Mouse (Mus musculus): ENCODE results near the gene Itga7. TPM values are rescaled to one million over a fixed set of nuclear protein-coding genes. Genes with fewer than 3 reads are reported as not detected.

Gene Itga7
- polyA plus RNA-seq, 1 experiment from 2014 or later, result 2.1 TPM

DNA sequence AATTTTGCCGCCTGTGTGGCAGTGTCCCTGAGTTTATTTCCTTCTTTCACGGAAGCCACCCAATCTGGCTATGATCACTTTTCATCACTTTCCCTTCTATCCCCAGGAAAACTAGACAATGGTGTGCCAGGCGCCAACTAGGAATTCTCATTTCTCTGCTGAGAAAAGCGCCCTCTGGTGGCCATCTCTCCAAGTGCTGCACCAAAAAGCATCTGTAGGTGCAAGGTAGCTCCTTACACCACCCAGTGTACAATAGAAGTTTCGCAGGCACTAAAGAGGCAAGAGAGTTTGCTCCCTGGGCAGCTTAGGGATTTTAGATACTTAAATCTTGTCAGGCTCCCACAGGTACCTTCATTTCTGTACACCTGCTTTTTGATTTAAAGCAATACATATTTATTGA, 20.4 kb upstream of the Itga7 start:
- Histone ChIP-seq H3K27ac (replicated peaks) (no peak overlapping the region), H3K4me1 (peaks cover 12% of the 10 kb centered on the region; the same call in 1 of the 2 replicates), H3K9me3 (no peaks in the 10 kb centered on the region), H3K4me3 (no peak overlapping the region), H3K4me2 (replicated peaks) (no peak overlapping the region), H3K27me3 (peaks cover 9% of the 10 kb centered on the region), H3K9ac (replicated peaks) (no peak overlapping the region), H3K36me3 (peaks cover 11% of the 10 kb centered on the region; the same call in 1 of the 2 replicates)
- 6% methylated on average over 5 of the region's 5 CpGs for WGBS
- ATAC-seq (ENCODE audit: low FRiP score, low read depth), result peak; percentile 28; the same call in 1 of the 2 replicates

DNA sequence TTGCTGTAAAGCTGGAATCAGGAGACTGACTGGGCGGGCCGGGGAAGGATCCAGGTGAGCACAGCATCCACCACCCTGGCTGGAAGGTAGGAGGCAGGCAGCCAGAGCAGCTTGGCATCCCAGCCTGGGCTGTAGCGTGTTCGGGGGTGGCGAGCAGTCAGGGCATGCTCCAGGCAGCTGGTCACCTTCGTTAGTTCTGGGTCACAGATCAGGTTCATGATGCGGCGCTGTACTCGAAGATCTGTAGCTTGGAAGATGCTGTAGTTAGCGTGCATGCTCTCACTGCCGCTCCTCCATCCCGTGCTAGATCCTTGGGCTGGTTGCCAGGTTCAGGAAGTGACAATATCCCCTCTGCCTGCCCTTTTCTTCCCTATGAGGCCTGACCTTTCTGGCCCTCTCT, 19.9 kb upstream of the Itga7 start:
- Histone ChIP-seq H3K27ac (replicated peaks) (no peak overlapping the region), H3K4me2 (replicated peaks) (no peak overlapping the region), H3K9ac (replicated peaks) (no peak overlapping the region), H3K9me3 (no peaks in the 10 kb centered on the region), H3K27me3 (peaks cover 5% of the 10 kb centered on the region; the same call in 1 of the 2 replicates), H3K4me1 (peaks cover 12% of the 10 kb centered on the region; the same call in 1 of the 2 replicates), H3K4me3 (no peak overlapping the region), H3K36me3 (peaks cover 11% of the 10 kb centered on the region; the same call in 1 of the 2 replicates)
- WGBS, result 79% methylated on average over 12 of the region's 12 CpGs
- ATAC-seq (ENCODE audit: low FRiP score, low read depth), result no peak

DNA sequence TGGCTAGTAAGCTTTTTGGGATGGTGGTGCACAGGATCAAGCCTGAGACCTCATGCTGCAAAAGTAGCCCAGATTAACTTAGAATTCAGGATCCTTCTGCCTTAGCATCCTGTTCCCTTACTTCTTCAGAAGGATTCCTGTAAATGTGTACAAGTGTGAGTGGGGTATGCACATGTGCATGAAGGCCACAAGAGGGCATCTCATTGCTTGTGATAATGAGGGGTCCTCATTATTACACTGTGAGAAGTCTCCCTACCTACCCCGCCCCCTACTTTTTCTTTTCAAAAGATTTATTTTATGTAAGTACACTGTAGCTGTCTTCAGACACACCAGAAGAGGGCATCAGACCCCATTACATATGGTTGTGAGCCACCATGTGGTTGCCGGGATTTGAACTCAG, 18.1 kb upstream of the Itga7 start:
- Histone ChIP-seq H3K4me1 (peaks cover 12% of the 10 kb centered on the region; the same call in 1 of the 2 replicates), H3K4me2 (replicated peaks) (no peak overlapping the region), H3K36me3 (peaks cover 11% of the 10 kb centered on the region; the same call in 1 of the 2 replicates), H3K4me3 (no peak overlapping the region), H3K9ac (replicated peaks) (no peak overlapping the region), H3K27ac (replicated peaks) (no peak overlapping the region), H3K9me3 (no peaks in the 10 kb centered on the region), H3K27me3 (0 out of 2 replicates have a peak, but pooled peaks cover 3% of the 10 kb centered on the region)
- ATAC-seq (ENCODE audit: low FRiP score, low read depth), result no peak
- WGBS, result 95% methylated on average over 2 of the region's 2 CpGs

DNA sequence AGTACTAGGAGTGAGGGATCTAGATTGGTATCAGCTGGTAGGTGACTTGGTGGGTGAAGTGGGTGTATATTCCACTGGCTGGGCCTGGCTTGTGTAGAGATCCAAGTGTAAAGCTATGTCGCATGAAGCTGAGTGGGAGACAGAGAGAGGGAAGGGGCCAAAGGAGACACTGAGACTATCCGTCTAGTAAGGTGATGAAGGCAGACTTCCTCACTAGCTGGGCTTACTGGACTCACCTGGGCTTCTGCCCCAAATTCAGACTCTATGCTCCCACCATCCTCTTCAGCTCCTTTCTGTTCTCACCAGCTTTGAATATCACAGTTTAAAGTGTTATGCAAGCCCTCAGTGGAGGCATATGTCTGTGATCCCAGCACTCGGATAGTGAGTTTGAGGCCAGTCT, 17.0 kb upstream of the Itga7 start:
- H3K4me2 ChIP-seq (replicated peaks), result no peak overlapping the region
- WGBS, result 99% methylated on average over 3 of the region's 3 CpGs
- H3K9ac ChIP-seq (replicated peaks), result no peak overlapping the region
- H3K4me1 ChIP-seq, result peaks cover 12% of the 10 kb centered on the region; the same call in 1 of the 2 replicates
- no peak overlapping the region for H3K4me3 ChIP-seq
- 0 out of 2 replicates have a peak, but pooled peaks cover 3% of the 10 kb centered on the region for H3K27me3 ChIP-seq
- no peaks in the 10 kb centered on the region for H3K9me3 ChIP-seq
- H3K36me3 ChIP-seq, result peaks cover 11% of the 10 kb centered on the region; the same call in 1 of the 2 replicates
- no peak for ATAC-seq (ENCODE audit: low FRiP score, low read depth)
- H3K27ac ChIP-seq (replicated peaks), result no peak overlapping the region

DNA sequence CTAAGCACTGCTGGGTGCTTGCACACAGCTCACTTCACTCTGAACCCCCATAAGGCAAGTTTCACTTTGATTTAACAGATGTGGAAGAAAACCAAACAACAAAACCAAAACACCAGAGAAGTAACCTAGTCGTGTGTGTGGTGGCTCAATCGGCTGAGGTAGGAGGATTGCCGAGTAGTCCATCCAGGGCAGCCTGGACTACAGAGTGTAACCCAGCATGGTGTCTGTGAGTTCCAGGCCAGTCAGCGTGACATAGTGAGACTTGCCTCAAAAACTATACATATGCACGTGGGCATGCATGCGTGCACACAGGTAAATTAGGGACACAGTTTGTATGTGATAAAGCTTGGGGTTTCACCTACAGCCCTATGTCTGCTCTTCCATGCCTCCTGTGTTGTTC, 16.2 kb upstream of the Itga7 start:
- Histone ChIP-seq H3K27me3 (0 out of 2 replicates have a peak, but pooled peaks cover under 1% of the 10 kb centered on the region), H3K36me3 (peaks cover 11% of the 10 kb centered on the region; the same call in 1 of the 2 replicates), H3K27ac (replicated peaks) (no peak overlapping the region), H3K9ac (replicated peaks) (no peak overlapping the region), H3K9me3 (no peaks in the 10 kb centered on the region), H3K4me1 (peaks cover 19% of the 10 kb centered on the region), H3K4me3 (no peak overlapping the region), H3K4me2 (replicated peaks) (no peak overlapping the region)
- ATAC-seq (ENCODE audit: low FRiP score, low read depth), result no peak
- WGBS, result 93% methylated on average over 6 of the region's 6 CpGs

DNA sequence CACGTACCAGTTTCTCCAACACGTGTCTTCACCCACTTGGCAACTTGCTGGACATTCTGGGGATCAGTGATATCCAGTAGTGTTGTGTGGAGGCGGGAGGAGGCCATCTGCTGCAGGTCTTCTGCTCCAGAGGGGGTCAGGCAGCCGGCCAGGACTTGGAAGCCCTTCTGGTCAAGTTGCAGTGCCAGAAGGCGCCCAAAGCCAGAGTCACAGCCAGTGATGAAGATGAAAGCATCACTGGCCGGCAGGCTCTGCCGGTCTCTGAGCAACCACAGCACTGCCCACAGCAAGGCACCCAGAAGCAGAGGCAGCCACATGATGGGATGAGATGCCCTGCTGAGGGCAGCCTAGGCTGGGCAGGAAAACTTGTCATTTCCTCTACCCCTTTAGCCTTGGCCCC, 15.4 kb upstream of the Itga7 start:
- Histone ChIP-seq H3K36me3 (peaks cover 11% of the 10 kb centered on the region; the same call in 1 of the 2 replicates), H3K9me3 (no peaks in the 10 kb centered on the region), H3K9ac (replicated peaks) (0 out of 2 replicates have a peak overlapping the region, but pooled peaks have one; percentile 2), H3K4me1 (peaks cover 24% of the 10 kb centered on the region), H3K27me3 (no peaks in the 10 kb centered on the region), H3K4me2 (replicated peaks) (no peak overlapping the region), H3K27ac (replicated peaks) (no peak overlapping the region), H3K4me3 (no peak overlapping the region)
- WGBS, result 79% methylated on average over 7 of the region's 7 CpGs
- no peak for ATAC-seq (ENCODE audit: low FRiP score, low read depth)

DNA sequence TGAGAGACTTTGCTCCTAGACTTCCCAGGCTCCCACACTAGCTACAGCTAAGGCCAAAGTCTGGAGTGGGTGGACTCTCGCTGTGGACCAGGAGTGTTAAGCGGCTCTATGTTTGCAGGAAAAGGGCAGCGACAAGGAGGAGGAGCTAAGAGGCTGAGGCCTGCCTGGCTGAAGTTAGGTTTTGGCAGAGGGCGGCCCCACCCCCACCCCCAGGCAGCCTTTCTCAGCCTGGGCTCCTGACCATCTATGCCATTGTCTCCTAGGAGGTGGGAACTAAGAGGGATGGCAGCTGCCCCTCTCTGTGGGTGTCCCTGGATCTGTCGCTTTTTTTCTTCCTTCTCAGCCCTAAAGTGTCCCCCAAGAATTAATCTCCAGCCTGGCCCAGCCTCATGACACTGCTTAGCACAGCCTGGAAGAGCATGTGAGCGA, 14.4 kb upstream of the Itga7 start:
- Histone ChIP-seq H3K4me1 (peaks cover 32% of the 10 kb centered on the region), H3K4me3 (no peak overlapping the region)

DNA sequence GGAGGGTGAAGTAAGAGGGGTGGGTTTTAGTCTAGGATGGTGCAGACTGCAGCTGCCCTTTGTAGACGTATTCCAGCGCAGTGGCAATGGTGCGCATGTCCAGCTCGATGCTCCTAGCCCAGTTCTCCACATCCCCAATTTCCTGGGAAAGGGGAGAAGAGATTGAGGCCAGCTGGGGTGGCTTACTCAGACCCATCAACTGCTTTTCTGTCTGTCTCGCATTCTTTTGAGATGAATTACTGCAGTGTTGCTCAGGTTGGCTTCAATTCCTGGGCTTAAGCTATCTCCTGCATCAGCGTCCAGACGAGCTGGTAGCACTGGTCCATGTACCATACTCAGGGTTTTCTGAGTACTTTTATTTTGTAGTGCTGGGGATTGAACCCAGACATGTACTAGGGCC, 13.7 kb upstream of the Itga7 start:
- Histone ChIP-seq H3K27ac (replicated peaks) (peak overlapping the region; percentile 25; the same call in 1 of the 2 replicates), H3K9ac (replicated peaks) (no peak overlapping the region), H3K4me3 (no peak overlapping the region), H3K9me3 (no peaks in the 10 kb centered on the region), H3K4me1 (peaks cover 33% of the 10 kb centered on the region), H3K27me3 (no peaks in the 10 kb centered on the region), H3K36me3 (peaks cover 11% of the 10 kb centered on the region; the same call in 1 of the 2 replicates), H3K4me2 (replicated peaks) (no peak overlapping the region)
- ATAC-seq (ENCODE audit: low FRiP score, low read depth), result no peak
- 85% methylated on average over 7 of the region's 7 CpGs for WGBS

More for the DNA sequence above, 14.4 kb upstream of the Itga7 start:
- WGBS, result 11% methylated on average over 6 of the region's 6 CpGs
- no peaks in the 10 kb centered on the region for H3K9me3 ChIP-seq
- peak overlapping the region; percentile 39 for H3K9ac ChIP-seq (replicated peaks)
- H3K36me3 ChIP-seq, result peaks cover 11% of the 10 kb centered on the region; the same call in 1 of the 2 replicates
- no peak overlapping the region for H3K4me2 ChIP-seq (replicated peaks)
- ATAC-seq (ENCODE audit: low FRiP score, low read depth), result no peak
- peak overlapping the region; percentile 25 for H3K27ac ChIP-seq (replicated peaks)
- no peaks in the 10 kb centered on the region for H3K27me3 ChIP-seq

DNA sequence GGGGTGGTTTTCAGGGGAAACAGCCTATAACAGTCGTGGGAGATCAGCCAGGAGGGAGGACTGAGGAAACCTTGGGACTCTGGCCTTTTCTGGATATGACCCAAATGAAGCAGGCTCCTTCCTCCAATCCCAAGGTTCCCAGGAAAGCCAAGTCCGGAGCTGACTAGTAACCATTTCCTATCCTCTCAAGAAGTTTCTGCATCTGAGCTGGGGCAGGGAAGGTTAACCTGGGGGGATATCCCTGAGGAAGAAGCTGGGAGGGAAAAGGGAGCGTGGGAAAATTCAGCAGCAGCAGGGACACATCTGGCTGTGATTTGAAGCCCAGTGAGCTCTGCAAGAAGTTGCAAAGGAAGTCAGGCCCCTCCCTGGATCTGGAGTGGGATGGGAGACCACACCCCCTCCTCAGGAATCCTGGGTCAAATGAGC, 12.9 kb upstream of the Itga7 start:
- H3K9me3 ChIP-seq, result no peaks in the 10 kb centered on the region
- no peak overlapping the region for H3K27ac ChIP-seq (replicated peaks)
- no peak for ATAC-seq (ENCODE audit: low FRiP score, low read depth)
- peaks cover 11% of the 10 kb centered on the region; the same call in 1 of the 2 replicates for H3K36me3 ChIP-seq
- no peak overlapping the region for H3K9ac ChIP-seq (replicated peaks)
- H3K4me3 ChIP-seq, result no peak overlapping the region
- no peaks in the 10 kb centered on the region for H3K27me3 ChIP-seq
- peaks cover 33% of the 10 kb centered on the region for H3K4me1 ChIP-seq
- 72% methylated on average over 3 of the region's 3 CpGs for WGBS
- no peak overlapping the region for H3K4me2 ChIP-seq (replicated peaks)

DNA sequence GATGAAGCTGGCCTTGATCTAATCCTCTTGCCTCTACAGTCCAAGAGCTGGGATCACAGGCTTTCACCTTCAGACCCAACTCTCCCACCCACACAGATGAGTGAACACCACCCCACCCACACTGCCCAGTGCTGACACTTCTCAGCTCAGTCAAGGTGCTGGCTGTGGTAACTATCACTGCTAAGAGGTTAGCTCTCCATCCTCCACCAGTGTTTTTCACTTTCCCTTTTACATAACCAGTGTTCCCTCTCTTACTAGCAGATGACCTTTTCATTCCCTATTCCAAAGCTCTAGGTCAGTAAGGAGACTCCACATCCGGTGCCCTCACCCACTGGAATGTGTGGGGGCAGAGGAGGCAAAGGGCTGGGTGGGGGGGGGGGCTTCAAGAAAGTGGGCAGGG, 12.4 kb upstream of the Itga7 start:
- H3K36me3 ChIP-seq, result peaks cover 11% of the 10 kb centered on the region; the same call in 1 of the 2 replicates
- no peak for ATAC-seq (ENCODE audit: low FRiP score, low read depth)
- H3K4me2 ChIP-seq (replicated peaks), result no peak overlapping the region
- H3K27me3 ChIP-seq, result no peaks in the 10 kb centered on the region
- H3K9me3 ChIP-seq, result no peaks in the 10 kb centered on the region
- WGBS, result 76% methylated on average over 1 of the region's 1 CpGs
- H3K9ac ChIP-seq (replicated peaks), result no peak overlapping the region
- H3K27ac ChIP-seq (replicated peaks), result no peak overlapping the region
- H3K4me3 ChIP-seq, result no peak overlapping the region
- peaks cover 33% of the 10 kb centered on the region for H3K4me1 ChIP-seq

DNA sequence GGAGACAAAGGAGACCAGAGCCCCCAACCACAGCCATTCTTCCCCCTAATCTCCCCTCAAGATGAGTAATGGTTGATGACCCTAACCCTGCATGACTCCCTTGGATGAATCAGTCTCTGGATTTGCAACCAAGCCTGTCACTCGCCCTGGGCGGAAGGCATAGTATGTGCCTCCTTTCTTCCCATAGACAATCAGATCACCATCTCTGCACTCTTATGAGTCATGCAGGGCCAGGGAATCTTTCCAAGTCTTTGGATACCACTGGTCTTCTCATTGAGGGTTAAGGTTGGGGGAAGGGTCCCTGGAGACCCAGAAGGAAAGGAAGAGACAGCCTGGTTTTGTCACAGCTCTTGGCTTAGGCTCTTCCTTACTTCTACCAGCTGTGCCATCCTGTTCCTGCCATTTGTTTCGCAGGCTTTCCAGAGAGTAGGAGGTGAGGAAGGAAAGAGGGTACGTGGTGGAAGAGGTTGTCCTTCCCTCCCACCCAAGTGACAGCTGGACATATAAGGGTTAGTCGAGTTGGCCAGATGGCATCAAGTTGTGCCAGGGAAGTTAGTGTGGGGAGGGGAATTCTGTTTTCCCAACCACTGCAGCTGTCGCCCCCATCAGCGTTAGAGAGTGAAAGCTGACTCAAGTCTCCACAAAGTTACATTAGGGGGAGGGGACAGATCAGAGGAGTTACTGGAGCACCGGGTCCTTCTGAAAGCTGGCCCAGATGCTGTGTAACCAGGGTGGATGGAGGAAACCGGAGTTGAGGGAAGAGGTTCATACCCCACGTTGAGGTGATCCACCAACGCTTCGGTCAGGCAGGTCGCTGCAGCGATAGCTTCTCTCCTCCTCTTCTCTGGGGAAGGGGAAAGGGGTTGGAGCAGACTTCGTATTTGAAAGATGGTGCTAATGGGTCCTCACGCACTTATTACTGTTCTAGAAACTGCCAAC, 11.5 kb upstream of the Itga7 start:
- 72% methylated on average over 16 of the region's 16 CpGs for WGBS
- Histone ChIP-seq H3K9ac (replicated peaks) (peak overlapping the region; percentile 81), H3K4me2 (replicated peaks) (peak overlapping the region; percentile 66), H3K9me3 (no peaks in the 10 kb centered on the region), H3K4me3 (peak overlapping the region; percentile 67), H3K27me3 (no peaks in the 10 kb centered on the region; the same call in 1 of the 2 replicates), H3K27ac (replicated peaks) (no peak overlapping the region), H3K36me3 (peaks cover 11% of the 10 kb centered on the region; the same call in 1 of the 2 replicates), H3K4me1 (peaks cover 33% of the 10 kb centered on the region)
- no peak for ATAC-seq (ENCODE audit: low FRiP score, low read depth)

DNA sequence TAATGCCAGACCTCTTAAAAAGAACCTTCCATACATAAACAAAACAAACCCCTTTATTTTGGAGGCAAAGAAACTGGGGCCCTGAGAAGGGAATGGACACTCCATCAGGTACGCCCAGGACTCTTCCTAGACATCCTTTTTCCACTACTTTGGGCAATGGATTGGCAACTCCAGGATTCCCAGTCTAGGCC, 10.9 kb upstream of the Itga7 start, which contains the start of gene Rdh5:
TSS of gene Rdh5 (minus strand) at position 67 of the 191 bp plus-strand sequence.
- Histone ChIP-seq H3K27me3 (peaks cover 2% of the 10 kb centered on the region), H3K4me2 (replicated peaks) (peak within 1 kb of the TSS; percentile 66), H3K4me3 (peak within 1 kb of the TSS; percentile 67), H3K9me3 (no peaks in the 10 kb centered on the region), H3K4me1 (peaks cover 33% of the 10 kb centered on the region), H3K9ac (replicated peaks) (peak within 1 kb of the TSS; percentile 81), H3K27ac (replicated peaks) (peak within 1 kb of the TSS; percentile 89), H3K36me3 (peaks cover 5% of the 10 kb centered on the region; the same call in 1 of the 2 replicates)
- WGBS, result 6% methylated on average over 1 of the region's 1 CpGs
- ATAC-seq (ENCODE audit: low FRiP score, low read depth), result no peak

Data from midbrain, embryonic 12.5 days (tissue).